Mouse (Mus musculus): ENCODE results near the gene Nf1. TPM values are rescaled to one million over a fixed set of nuclear protein-coding genes. Genes with fewer than 3 reads are reported as not detected.
A peak's percentile ranks its signal among the peaks of the same experiment; 100 is the strongest.

The Nf1 gene
- total and polyA plus RNA-seq, 2 experiments from 2014 or later, result 3.5 to 20.1 TPM

DNA sequence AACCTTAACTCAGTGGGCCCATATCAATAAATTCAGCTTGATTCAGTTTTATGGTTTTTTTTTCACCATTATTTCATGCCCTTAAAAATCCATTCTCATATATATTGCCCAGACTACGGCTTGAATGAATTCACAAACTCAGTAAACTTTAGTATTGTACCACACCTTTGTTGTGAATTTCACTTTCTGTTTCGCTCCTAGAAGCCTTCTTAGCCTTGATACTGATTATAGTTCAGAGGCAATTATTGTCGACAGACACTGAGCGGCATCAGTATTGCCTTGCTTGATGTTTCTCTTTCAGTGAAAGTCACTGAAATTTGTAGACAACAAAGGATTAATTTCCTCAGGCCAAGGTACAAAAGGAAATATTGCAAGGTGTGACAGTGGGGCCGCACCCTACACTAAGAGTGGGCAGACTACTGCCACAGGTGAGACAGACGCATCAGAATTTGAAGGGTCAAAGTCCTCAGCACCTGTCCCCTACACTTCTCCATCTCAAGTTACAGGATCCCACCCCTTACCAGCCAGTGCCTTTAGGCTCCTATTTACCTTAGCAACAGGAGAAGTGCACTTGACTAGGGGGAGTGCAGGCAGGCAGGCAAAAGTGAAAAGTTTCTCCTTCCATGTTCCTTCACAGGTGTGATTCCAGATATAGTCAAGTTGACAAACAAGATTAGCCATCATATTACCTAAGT, 64.3 kb downstream of the Nf1 start:
- ATAC-seq (ENCODE audit: insufficient read depth, low read depth), result no peak
- WGBS, result 95% methylated on average over 6 of the region's 6 CpGs

DNA sequence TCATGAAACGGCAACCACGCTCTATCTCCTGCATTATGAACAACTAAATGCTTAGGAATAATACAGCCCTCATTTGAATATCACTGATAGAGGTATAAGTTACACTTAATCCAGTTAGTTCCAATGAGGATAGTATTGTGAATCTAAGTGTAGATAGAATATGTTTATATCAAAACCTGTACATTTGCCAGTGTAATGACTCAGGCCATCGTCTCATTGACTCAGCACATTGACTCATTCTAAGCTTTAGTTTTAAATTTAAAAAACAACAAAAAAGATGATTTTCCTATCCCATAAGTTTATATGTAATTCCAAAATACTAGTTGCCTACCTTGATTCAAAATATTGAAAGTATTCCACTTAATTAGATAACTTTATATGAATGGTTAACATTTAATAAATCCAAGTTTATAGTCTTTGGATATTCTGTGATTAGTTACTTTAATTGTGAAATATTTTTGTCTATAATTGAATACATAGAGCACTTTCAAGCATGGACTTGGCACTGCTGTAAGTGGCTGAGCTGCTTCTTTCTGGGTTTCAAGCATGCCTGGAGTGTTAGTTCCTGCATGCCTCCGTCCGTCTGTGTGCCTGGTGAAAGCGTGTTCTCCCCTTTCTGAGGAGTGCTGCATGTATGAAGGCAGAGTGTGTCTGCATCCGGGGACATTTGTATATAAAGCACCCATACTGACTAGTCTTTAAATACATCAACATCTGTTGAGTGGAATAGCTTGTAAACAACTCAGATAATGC, 74.4 kb downstream of the Nf1 start:
- TF ChIP-seq EP300 (IDR thresholded peaks at IDR 0.05; ENCODE audit: low read depth) (no peak), CTCF (IDR thresholded peaks at IDR 0.05; ENCODE audit: low read depth) (no peak)
- Histone ChIP-seq H3K36me3 (replicated peaks; ENCODE audit: control insufficient read depth, insufficient read depth, low read length) (peaks cover 27% of the 10 kb centered on the region; the same call in 1 of the 2 replicates), H3K9me3 (replicated peaks; ENCODE audit: control insufficient read depth, low read length) (no peaks in the 10 kb centered on the region), H3K4me1 (ENCODE audit: control insufficient read depth, insufficient read depth) (0 out of 2 replicates have a peak, but pooled peaks cover under 1% of the 10 kb centered on the region), H3K4me3 (ENCODE audit: low read depth, low read length) (no peak overlapping the region), H3K27ac (ENCODE audit: low read depth) (no peak overlapping the region), H3K4me2 (ENCODE audit: low read depth, low read length) (no peak overlapping the region), H3K27me3 (ENCODE audit: control insufficient read depth, insufficient read depth, low read length) (no peaks in the 10 kb centered on the region), H3K9ac (replicated peaks; ENCODE audit: low read depth, low read length) (no peak overlapping the region)
- ATAC-seq (ENCODE audit: insufficient read depth, low read depth) (no peak), DNase-seq (ENCODE audit: low spot score) (no peak)
- WGBS, result 91% methylated on average over 7 of the region's 7 CpGs

More for the DNA sequence above, 64.3 kb downstream of the Nf1 start:
- no peak for DNase-seq (ENCODE audit: low spot score)
- peaks cover 4% of the 10 kb centered on the region for H3K36me3 ChIP-seq (replicated peaks; ENCODE audit: control insufficient read depth, insufficient read depth, low read length)
- H3K4me1 ChIP-seq (ENCODE audit: control insufficient read depth, insufficient read depth), result 0 out of 2 replicates have a peak, but pooled peaks cover 3% of the 10 kb centered on the region
- no peak overlapping the region for H3K4me3 ChIP-seq (ENCODE audit: low read depth, low read length)
- H3K9ac ChIP-seq (replicated peaks; ENCODE audit: low read depth, low read length), result no peak overlapping the region
- H3K27ac ChIP-seq (ENCODE audit: low read depth), result no peak overlapping the region
- no peaks in the 10 kb centered on the region for H3K9me3 ChIP-seq (replicated peaks; ENCODE audit: control insufficient read depth, low read length)
- TF ChIP-seq EP300 (IDR thresholded peaks at IDR 0.05; ENCODE audit: low read depth) (no peak), CTCF (IDR thresholded peaks at IDR 0.05; ENCODE audit: low read depth) (no peak)
- H3K27me3 ChIP-seq (ENCODE audit: control insufficient read depth, insufficient read depth, low read length), result no peaks in the 10 kb centered on the region
- H3K4me2 ChIP-seq (ENCODE audit: low read depth, low read length), result no peak overlapping the region

DNA sequence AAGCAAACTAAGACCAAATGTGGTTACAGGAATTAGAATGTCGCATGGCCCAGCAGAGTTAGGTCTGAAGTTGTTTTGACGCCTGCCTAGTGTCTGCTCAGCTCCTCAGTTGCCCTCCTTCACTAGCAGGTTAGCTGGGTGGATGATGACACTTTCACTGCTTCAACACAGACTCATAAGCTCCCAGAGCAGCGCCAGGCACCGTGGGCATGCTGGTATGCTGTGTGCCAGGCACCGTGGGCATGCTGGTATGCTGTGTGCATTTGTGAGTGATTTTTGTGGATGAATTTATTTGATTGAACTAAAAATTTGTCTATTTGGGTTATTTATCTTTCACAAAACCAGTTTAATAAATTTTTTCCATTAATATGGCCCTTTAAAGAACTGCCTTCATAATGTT, 83.0 kb downstream of the Nf1 start:
- no peak overlapping the region for H3K4me2 ChIP-seq (ENCODE audit: low read depth, low read length)
- WGBS, result 95% methylated on average over 5 of the region's 5 CpGs
- H3K4me1 ChIP-seq (ENCODE audit: control insufficient read depth, insufficient read depth), result no peaks in the 10 kb centered on the region
- no peak overlapping the region for H3K4me3 ChIP-seq (ENCODE audit: low read depth, low read length)
- no peak for ATAC-seq (ENCODE audit: insufficient read depth, low read depth)
- no peaks in the 10 kb centered on the region for H3K9me3 ChIP-seq (replicated peaks; ENCODE audit: control insufficient read depth, low read length)
- no peak overlapping the region for H3K9ac ChIP-seq (replicated peaks; ENCODE audit: low read depth, low read length)
- TF ChIP-seq CTCF (IDR thresholded peaks at IDR 0.05; ENCODE audit: low read depth), result no peak
- TF ChIP-seq EP300 (IDR thresholded peaks at IDR 0.05; ENCODE audit: low read depth), result no peak
- H3K27me3 ChIP-seq (ENCODE audit: control insufficient read depth, insufficient read depth, low read length), result no peaks in the 10 kb centered on the region
- no peak for DNase-seq (ENCODE audit: low spot score)
- H3K36me3 ChIP-seq (replicated peaks; ENCODE audit: control insufficient read depth, insufficient read depth, low read length), result 0 out of 2 replicates have a peak, but pooled peaks cover 23% of the 10 kb centered on the region
- H3K27ac ChIP-seq (ENCODE audit: low read depth), result no peak overlapping the region

DNA sequence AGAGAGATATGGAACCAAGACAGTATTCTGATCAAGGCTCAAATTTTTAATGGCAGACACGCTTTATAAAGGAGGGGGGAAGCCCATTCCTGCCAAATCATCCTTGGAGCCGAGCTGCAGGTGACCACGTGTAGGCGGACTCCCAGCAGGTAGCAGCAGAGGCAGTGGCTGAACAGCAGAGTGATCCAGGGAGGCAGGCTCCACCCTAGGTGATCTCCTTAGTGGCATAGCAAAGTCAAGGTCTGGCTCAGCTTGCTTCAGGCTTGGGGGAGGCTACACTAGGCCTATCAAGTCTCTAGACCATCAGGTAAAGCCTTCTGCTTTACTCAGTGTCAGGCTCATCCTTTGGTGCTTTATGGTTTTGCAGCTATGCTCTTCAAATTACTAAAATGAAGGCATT, 87.1 kb downstream of the Nf1 start:
- WGBS, result 70% methylated on average over 4 of the region's 4 CpGs
- no peak overlapping the region for H3K4me2 ChIP-seq (ENCODE audit: low read depth, low read length)
- DNase-seq (ENCODE audit: low spot score), result no peak
- H3K4me3 ChIP-seq (ENCODE audit: low read depth, low read length), result no peak overlapping the region
- H3K4me1 ChIP-seq (ENCODE audit: control insufficient read depth, insufficient read depth), result no peaks in the 10 kb centered on the region
- no peaks in the 10 kb centered on the region for H3K27me3 ChIP-seq (ENCODE audit: control insufficient read depth, insufficient read depth, low read length)
- H3K9ac ChIP-seq (replicated peaks; ENCODE audit: low read depth, low read length), result no peak overlapping the region
- TF ChIP-seq EP300 (IDR thresholded peaks at IDR 0.05; ENCODE audit: low read depth), result no peak
- no peak for TF ChIP-seq CTCF (IDR thresholded peaks at IDR 0.05; ENCODE audit: low read depth)
- ATAC-seq (ENCODE audit: insufficient read depth, low read depth), result no peak
- H3K27ac ChIP-seq (ENCODE audit: low read depth), result no peak overlapping the region
- H3K36me3 ChIP-seq (replicated peaks; ENCODE audit: control insufficient read depth, insufficient read depth, low read length), result 0 out of 2 replicates have a peak, but pooled peaks cover 12% of the 10 kb centered on the region
- no peaks in the 10 kb centered on the region for H3K9me3 ChIP-seq (replicated peaks; ENCODE audit: control insufficient read depth, low read length)

DNA sequence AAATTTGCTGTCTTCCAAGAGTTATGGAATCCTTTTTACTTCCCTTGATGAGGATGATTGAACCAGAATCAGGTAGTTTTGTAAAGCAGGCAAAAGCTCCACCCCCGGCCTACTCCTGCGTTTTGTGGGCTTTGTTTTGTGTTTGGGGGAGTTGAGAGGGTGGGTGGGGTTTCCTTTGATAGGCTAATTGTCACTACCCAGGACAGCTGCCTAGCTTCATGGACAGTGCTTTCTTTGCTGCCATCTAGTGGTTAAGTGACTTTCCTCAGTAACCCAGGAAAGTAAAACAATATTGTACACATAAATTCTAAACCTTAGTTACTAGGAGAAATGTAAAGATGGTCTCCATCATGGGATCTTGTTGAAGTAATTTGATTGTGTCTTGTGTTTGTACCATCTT, 88.1 kb downstream of the Nf1 start:
- peak; percentile 85 for DNase-seq (ENCODE audit: low spot score)
- Histone ChIP-seq H3K4me3 (ENCODE audit: low read depth, low read length) (no peak overlapping the region), H3K27me3 (ENCODE audit: control insufficient read depth, insufficient read depth, low read length) (no peaks in the 10 kb centered on the region), H3K27ac (ENCODE audit: low read depth) (no peak overlapping the region), H3K4me2 (ENCODE audit: low read depth, low read length) (no peak overlapping the region), H3K36me3 (replicated peaks; ENCODE audit: control insufficient read depth, insufficient read depth, low read length) (0 out of 2 replicates have a peak, but pooled peaks cover 5% of the 10 kb centered on the region), H3K9ac (replicated peaks; ENCODE audit: low read depth, low read length) (no peak overlapping the region), H3K9me3 (replicated peaks; ENCODE audit: control insufficient read depth, low read length) (no peaks in the 10 kb centered on the region), H3K4me1 (ENCODE audit: control insufficient read depth, insufficient read depth) (no peaks in the 10 kb centered on the region)
- WGBS, result 0% methylated on average over 2 of the region's 2 CpGs
- TF ChIP-seq CTCF (IDR thresholded peaks at IDR 0.05; ENCODE audit: low read depth) (peak; percentile 71), EP300 (IDR thresholded peaks at IDR 0.05; ENCODE audit: low read depth) (no peak)
- ATAC-seq (ENCODE audit: insufficient read depth, low read depth), result no peak

Measured in heart, postnatal 0 days (tissue).